Mouse (Mus musculus): ENCODE data around the gene Elmo3. TPM values are rescaled to one million over a fixed set of nuclear protein-coding genes. Genes with fewer than 3 reads are reported as not detected.

Gene Elmo3
- polyA plus RNA-seq, 1 experiment from 2014 or later = 12.1 TPM

DNA sequence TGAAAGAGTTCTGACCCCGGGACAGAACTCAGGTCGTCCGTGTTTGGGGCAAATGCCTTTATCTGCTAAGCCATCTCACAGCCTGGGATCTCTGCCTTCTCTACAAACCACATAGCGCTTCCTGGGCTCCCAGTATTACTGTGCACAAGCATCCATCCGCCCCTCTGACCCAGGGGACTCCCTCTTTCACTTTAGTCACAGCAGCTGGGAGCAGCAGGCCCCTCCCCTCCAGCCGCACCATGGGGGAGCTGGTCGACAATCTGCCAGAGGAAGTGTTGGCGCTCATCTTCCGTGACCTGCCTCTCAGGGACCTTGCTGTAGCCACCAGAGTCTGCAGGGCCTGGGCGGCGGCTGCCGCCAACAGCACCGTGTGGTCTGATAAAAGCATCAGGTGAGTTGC is 38.6 kb upstream of the Elmo3 start:
- Histone ChIP-seq H3K9me3 (no peaks in the 10 kb centered on the region), H3K36me3 (no peaks in the 10 kb centered on the region), H3K9ac (no peak overlapping the region), H3K4me2 (no peak overlapping the region), H3K27me3 (peaks cover 62% of the 10 kb centered on the region), H3K4me3 (no peak overlapping the region), H3K27ac (no peak overlapping the region), H3K4me1 (peaks cover 54% of the 10 kb centered on the region)
- no peak for ATAC-seq (ENCODE audit: borderline replicate concordance, extremely low read depth, low FRiP score, low TSS enrichment)
- WGBS = 33% methylated on average over 13 of the region's 13 CpGs

DNA sequence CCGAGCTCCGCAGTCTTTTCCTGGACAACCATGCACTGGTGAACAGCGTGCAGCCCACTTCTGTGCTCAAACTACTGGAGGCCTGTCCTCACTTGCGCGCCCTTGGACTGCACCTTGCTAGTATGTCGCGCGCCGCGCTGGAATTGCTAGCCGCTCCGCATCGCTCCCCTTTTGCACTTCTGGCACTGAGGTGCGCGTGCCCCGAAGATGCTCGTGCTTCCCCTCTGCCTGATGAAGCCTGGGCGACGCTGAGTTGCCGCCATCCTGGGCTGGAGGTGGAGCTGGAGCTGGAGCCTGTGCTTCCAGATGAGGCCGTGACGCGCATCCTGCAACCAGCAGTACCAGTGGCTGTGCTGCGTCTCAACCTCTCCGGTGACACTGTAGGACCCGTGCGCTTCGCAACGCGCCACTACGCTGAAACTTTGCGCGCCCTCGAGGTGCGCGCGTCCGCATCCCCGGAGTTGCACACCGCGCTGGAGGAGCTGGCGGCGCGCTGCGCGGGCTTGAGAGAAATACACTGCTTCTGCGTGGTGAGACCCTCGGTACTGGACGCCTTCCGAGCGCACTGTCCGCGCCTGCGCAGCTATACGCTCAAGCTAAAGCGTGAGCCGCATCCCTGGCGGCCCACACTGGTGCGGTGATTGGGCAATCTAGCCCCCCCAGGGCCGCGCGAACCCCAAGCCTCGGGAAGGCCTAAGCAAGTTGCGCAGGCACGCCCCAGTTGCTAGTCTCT is 36.9 kb upstream of the Elmo3 start:
- H3K4me1 ChIP-seq = peaks cover 49% of the 10 kb centered on the region
- 1% methylated on average over 65 of the region's 65 CpGs for WGBS
- peak; percentile 32; the same call in 1 of the 2 replicates for ATAC-seq (ENCODE audit: borderline replicate concordance, extremely low read depth, low FRiP score, low TSS enrichment)
- no peak overlapping the region for H3K27ac ChIP-seq
- H3K9me3 ChIP-seq = no peaks in the 10 kb centered on the region
- peaks cover 70% of the 10 kb centered on the region for H3K27me3 ChIP-seq
- peak overlapping the region; percentile 91 for H3K4me2 ChIP-seq
- peak overlapping the region; percentile 45 for H3K4me3 ChIP-seq
- H3K9ac ChIP-seq = peak overlapping the region; percentile 28
- H3K36me3 ChIP-seq = no peaks in the 10 kb centered on the region

DNA sequence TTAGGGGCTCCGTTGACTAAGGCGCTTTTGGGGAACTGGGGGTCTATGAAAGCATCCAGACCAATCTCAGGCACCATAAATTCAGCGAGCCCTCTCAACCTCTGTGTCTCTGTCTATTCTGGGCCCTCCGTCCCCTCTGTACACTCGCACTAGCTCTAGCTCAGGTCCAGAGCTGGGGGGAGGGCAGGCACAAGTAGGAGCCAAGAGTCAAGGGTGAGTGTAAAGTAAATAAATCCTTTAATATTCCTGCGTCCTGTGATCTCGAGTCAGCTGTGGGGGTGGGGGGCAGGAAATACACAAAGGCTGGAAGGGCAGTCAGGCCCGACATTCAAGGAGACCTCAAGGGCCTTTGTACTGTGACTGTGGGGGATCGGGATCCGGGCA is 36.3 kb upstream of the Elmo3 start:
- H3K4me3 ChIP-seq = peak overlapping the region; percentile 45
- 3% methylated on average over 10 of the region's 10 CpGs for WGBS

DNA sequence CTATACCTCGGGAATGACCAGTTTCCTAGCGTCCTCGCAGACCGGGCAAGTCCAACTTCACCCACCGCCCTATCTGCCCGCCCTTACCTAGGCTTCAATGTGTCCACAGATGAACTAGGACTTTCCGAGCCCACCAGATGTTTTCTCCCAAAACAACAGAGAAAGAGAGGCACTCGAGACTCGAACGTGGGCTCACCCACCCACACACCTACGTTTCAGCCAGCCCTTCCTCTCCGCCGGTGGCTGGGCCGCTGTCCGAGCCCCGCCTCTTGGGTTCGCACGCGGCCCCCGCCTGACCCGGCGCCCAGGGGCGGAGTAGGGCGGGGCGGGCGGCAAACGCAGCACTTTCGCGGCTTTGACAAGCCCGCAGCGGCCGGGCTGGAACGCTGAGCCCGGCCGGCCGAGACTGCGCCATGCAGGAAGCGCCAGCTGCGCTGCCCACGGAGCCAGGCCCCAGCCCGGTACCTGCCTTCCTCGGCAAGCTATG is 35.9 kb upstream of the Elmo3 start, which contains the start of gene Hsf4:
Hsf4 (plus strand) TSS at position 341 of the 487 bp plus-strand sequence.
- Histone ChIP-seq H3K4me3 (peak within 1 kb of the TSS; percentile 45), H3K27me3 (peaks cover 78% of the 10 kb centered on the region), H3K9ac (peak within 1 kb of the TSS; percentile 28), H3K9me3 (no peaks in the 10 kb centered on the region), H3K27ac (no peak within 1 kb of the TSS), H3K4me1 (peaks cover 44% of the 10 kb centered on the region), H3K36me3 (no peaks in the 10 kb centered on the region), H3K4me2 (peak within 1 kb of the TSS; percentile 91)
- ATAC-seq (ENCODE audit: borderline replicate concordance, extremely low read depth, low FRiP score, low TSS enrichment) = peak; percentile 33; the same call in 1 of the 2 replicates
- WGBS = under 1% methylated on average over 42 of the region's 42 CpGs

More for the DNA sequence above, 36.3 kb upstream of the Elmo3 start:
- H3K36me3 ChIP-seq = no peaks in the 10 kb centered on the region
- peaks cover 74% of the 10 kb centered on the region for H3K27me3 ChIP-seq
- peaks cover 45% of the 10 kb centered on the region for H3K4me1 ChIP-seq
- no peak overlapping the region for H3K27ac ChIP-seq
- ATAC-seq (ENCODE audit: borderline replicate concordance, extremely low read depth, low FRiP score, low TSS enrichment) = peak; percentile 16; the same call in 1 of the 2 replicates
- H3K9ac ChIP-seq = peak overlapping the region; percentile 28; the same call in 1 of the 2 replicates
- peak overlapping the region; percentile 91 for H3K4me2 ChIP-seq
- no peaks in the 10 kb centered on the region for H3K9me3 ChIP-seq

DNA sequence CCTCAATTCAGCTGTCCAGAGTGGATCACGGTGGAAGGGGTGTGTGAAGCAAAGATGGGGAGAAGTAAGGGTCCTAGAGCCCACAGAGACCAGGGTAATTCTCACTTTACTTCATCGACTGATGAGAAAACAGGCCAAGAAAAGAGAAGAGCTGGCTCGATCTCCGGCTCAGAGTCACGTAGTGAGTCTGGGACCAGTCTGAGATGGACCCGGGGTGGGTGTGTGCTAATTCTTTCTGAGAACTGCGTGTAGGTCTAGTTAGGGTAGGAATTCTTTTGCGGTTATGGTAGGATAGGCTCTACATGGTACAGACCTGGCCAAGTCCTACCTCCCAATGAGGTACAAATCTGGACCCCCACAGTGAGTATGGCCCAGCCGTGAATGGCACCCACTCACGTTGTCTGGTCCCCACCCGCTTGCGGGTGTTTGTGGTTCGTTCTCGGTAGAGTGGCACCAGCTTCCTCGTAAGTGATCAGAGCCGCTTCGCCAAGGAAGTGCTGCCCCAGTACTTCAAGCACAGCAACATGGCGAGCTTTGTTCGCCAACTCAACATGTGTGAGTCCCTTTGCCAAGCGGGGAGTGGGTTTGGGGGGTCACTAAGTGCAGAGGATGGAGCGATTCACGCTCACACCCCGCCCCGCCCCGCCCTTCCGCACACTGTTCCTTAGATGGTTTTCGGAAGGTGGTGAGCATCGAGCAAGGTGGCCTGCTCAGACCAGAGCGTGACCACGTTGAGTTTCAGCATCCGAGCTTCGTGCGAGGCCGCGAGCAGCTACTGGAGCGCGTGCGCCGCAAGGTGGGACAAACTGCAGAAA is 35.1 kb upstream of the Elmo3 start:
- Histone ChIP-seq H3K4me2 (peak overlapping the region; percentile 91), H3K27me3 (peaks cover 86% of the 10 kb centered on the region), H3K9me3 (no peaks in the 10 kb centered on the region), H3K9ac (peak overlapping the region; percentile 28), H3K36me3 (no peaks in the 10 kb centered on the region), H3K4me3 (peak overlapping the region; percentile 45), H3K4me1 (peaks cover 39% of the 10 kb centered on the region), H3K27ac (no peak overlapping the region)
- no peak for ATAC-seq (ENCODE audit: borderline replicate concordance, extremely low read depth, low FRiP score, low TSS enrichment)
- WGBS = 6% methylated on average over 39 of the region's 39 CpGs

DNA sequence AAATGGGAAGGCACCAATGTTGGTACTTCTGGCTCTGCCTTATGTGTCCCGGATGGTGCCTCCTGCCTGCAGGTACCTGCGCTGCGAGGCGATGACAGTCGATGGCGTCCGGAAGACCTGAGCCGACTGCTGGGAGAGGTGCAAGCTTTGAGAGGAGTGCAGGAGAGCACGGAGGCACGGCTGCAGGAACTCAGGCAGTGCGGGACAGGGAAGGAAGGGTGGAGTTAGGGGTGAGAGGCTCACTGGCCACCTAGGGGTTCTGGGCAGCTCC is 34.5 kb upstream of the Elmo3 start:
- Histone ChIP-seq H3K4me2 (peak overlapping the region; percentile 91), H3K4me1 (peaks cover 43% of the 10 kb centered on the region), H3K27me3 (peaks cover 92% of the 10 kb centered on the region), H3K36me3 (no peaks in the 10 kb centered on the region), H3K4me3 (0 out of 2 replicates have a peak overlapping the region, but pooled peaks have one; percentile 2), H3K9ac (no peak overlapping the region), H3K27ac (no peak overlapping the region), H3K9me3 (no peaks in the 10 kb centered on the region)
- WGBS = 7% methylated on average over 11 of the region's 11 CpGs
- ATAC-seq (ENCODE audit: borderline replicate concordance, extremely low read depth, low FRiP score, low TSS enrichment) = no peak

DNA sequence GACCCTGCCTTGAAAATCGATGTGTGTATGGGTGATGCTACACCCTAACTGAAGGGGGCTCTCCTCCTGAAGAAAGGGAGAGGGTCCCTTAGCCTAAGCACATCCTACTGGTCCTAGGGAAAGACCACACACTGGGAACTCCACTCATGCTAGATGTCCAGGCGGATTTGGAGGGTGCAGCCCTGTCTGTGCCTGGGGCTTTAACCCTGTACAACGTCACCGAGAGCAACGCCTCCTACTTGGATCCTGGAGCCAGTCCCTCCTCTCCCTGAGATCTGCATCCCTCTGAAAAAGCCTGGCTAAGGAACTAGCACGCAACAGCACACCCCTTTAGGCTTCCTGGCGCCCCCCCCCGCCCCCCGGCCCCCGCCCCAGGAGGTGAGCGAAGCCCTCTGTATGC is 30.0 kb upstream of the Elmo3 start:
- H3K9ac ChIP-seq = no peak overlapping the region
- H3K9me3 ChIP-seq = no peaks in the 10 kb centered on the region
- H3K4me2 ChIP-seq = peak overlapping the region; percentile 82; the same call in 1 of the 2 replicates
- ATAC-seq (ENCODE audit: borderline replicate concordance, extremely low read depth, low FRiP score, low TSS enrichment) = no peak
- no peak overlapping the region for H3K27ac ChIP-seq
- WGBS = 11% methylated on average over 11 of the region's 11 CpGs
- H3K36me3 ChIP-seq = no peaks in the 10 kb centered on the region
- no peak overlapping the region for H3K4me3 ChIP-seq
- H3K27me3 ChIP-seq = peaks cover 96% of the 10 kb centered on the region
- peaks cover 33% of the 10 kb centered on the region for H3K4me1 ChIP-seq

DNA sequence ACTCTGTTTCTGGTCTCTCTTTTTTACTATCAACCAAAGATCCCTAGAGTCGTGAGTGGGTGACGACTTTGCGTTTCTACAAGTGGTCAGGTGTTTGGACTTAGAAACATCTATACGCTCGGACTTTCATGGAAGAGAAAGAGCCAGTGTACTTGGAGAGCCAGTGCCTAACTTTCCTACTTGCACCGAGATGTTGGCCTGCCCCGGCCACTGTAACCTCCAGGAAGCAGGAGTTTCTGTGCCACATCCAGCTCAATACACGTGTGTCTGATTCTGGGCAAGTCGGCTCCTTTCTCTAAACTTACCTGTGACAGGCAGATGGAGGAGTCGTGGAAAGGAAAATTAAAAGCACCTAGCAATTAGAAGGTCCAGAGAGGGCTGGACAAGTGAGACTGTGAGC is 29.6 kb upstream of the Elmo3 start, which contains the start of gene Nol3:
Nol3 (plus strand) TSS at position 301 of the 400 bp plus-strand sequence.
- H3K27ac ChIP-seq = no peak within 1 kb of the TSS
- peak within 1 kb of the TSS; percentile 82 for H3K4me2 ChIP-seq
- peaks cover 28% of the 10 kb centered on the region for H3K4me1 ChIP-seq
- H3K4me3 ChIP-seq = peak within 1 kb of the TSS; percentile 41
- H3K9ac ChIP-seq = peak within 1 kb of the TSS; percentile 16; the same call in 1 of the 2 replicates
- 7% methylated on average over 10 of the region's 10 CpGs for WGBS
- no peak for ATAC-seq (ENCODE audit: borderline replicate concordance, extremely low read depth, low FRiP score, low TSS enrichment)
- H3K9me3 ChIP-seq = no peaks in the 10 kb centered on the region
- no peaks in the 10 kb centered on the region for H3K36me3 ChIP-seq
- peaks cover 94% of the 10 kb centered on the region for H3K27me3 ChIP-seq

DNA sequence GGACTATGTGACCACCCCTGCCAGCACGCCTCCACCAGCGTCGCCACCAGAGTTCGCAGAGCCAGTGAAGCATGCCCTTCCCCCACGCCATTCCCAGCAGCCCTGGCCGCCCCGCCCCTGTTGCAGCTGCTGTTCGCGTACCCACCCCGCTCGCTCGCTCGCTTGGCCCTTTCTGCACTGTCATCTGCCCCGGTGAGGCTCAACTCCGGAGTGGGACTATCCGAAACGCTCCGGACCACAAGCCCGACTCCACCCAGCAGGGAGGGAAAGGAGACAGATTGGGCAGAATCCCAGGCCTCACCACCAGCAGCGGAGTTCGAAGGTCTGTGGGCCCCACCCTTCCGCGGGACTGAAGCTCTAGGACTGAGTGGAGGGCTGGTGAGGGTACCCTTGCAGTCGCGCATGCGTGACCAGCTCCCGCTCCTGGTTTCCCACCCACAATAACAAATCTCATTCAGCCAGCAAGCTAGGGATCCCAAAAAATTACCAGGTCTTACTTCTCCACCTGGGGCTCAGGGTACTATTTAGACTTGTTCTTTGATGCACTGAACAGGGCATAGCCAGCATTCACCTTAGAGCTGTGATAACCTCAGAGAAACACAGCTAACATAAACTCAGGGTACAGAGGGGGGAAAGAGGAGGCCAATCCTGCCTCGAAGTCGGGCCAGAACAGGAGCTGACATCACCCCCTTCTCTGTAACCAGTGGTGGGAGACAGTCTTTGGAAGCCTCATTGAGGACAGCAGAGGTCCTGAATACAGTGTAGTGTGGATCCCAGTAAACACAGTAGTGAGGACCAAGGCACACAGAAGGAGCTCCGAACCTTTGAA is 28.9 kb upstream of the Elmo3 start:
- peak overlapping the region; percentile 41 for H3K4me3 ChIP-seq
- peak; percentile 60; the same call in 1 of the 2 replicates for ATAC-seq (ENCODE audit: borderline replicate concordance, extremely low read depth, low FRiP score, low TSS enrichment)
- WGBS = 3% methylated on average over 30 of the region's 30 CpGs
- peak overlapping the region; percentile 82 for H3K4me2 ChIP-seq
- H3K9ac ChIP-seq = peak overlapping the region; percentile 16; the same call in 1 of the 2 replicates
- no peaks in the 10 kb centered on the region for H3K9me3 ChIP-seq
- H3K27me3 ChIP-seq = peaks cover 87% of the 10 kb centered on the region
- peaks cover 29% of the 10 kb centered on the region for H3K4me1 ChIP-seq
- H3K27ac ChIP-seq = no peak overlapping the region
- H3K36me3 ChIP-seq = 0 out of 2 replicates have a peak, but pooled peaks cover 2% of the 10 kb centered on the region

DNA sequence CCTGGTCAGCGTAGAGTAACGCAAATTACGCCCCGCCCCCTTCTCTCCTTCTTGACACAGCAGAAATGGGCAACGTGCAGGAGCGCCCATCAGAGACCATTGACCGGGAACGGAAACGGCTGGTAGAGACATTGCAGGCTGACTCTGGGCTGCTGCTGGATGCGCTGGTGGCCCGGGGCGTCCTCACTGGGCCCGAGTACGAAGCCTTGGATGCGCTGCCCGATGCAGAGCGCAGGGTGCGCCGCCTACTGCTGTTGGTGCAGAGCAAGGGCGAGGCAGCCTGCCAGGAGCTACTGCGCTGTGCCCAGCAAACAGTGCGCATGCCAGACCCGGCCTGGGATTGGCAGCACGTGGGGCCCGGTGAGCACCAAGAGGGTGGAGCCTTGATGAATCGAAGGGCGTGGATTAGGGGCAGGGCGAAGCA is 26.5 kb upstream of the Elmo3 start:
- peaks cover 67% of the 10 kb centered on the region for H3K27me3 ChIP-seq
- no peaks in the 10 kb centered on the region for H3K9me3 ChIP-seq
- peak overlapping the region; percentile 20; the same call in 1 of the 2 replicates for H3K9ac ChIP-seq
- WGBS = 2% methylated on average over 28 of the region's 28 CpGs
- H3K36me3 ChIP-seq = 0 out of 2 replicates have a peak, but pooled peaks cover 4% of the 10 kb centered on the region
- peak; percentile 35 for ATAC-seq (ENCODE audit: borderline replicate concordance, extremely low read depth, low FRiP score, low TSS enrichment)
- H3K4me1 ChIP-seq = peaks cover 43% of the 10 kb centered on the region
- peak overlapping the region; percentile 22 for H3K4me3 ChIP-seq
- no peak overlapping the region for H3K27ac ChIP-seq
- H3K4me2 ChIP-seq = peak overlapping the region; percentile 51

DNA sequence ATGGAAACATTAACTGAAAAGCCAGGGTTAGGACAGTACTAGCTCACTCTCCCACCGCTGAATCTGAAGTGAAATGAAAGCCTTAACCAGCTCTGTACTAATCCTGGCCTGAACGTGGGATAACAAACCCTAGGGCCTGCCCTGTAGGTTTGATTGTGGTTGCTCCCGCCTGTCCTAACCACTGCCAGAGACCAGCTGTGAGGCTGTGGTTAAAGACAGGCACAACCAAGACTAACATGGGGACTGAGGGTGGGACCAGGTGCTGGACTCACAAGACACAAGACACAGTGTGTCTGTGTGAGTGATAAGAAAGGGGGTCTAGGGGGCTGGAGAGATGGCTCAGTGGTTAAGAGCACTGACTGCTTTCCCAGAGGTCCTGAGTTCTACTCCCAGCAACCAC is 24.8 kb upstream of the Elmo3 start:
- H3K4me3 ChIP-seq = no peak overlapping the region
- WGBS = 74% methylated on average over 3 of the region's 3 CpGs
- no peak overlapping the region for H3K27ac ChIP-seq
- ATAC-seq (ENCODE audit: borderline replicate concordance, extremely low read depth, low FRiP score, low TSS enrichment) = no peak
- no peaks in the 10 kb centered on the region for H3K9me3 ChIP-seq
- H3K4me2 ChIP-seq = no peak overlapping the region
- H3K27me3 ChIP-seq = peaks cover 50% of the 10 kb centered on the region
- 0 out of 2 replicates have a peak, but pooled peaks cover 4% of the 10 kb centered on the region for H3K36me3 ChIP-seq
- no peak overlapping the region for H3K9ac ChIP-seq
- H3K4me1 ChIP-seq = peaks cover 41% of the 10 kb centered on the region
